Mouse (Mus musculus) frontal cortex, adult (tissue): ENCODE data around the gene Rnf135.
A peak's percentile ranks its signal among the peaks of the same experiment; 100 is the strongest.
"Not testable (repeated sequence)": the region's sequence is repeated elsewhere in the genome, so short reads cannot be mapped to it uniquely, and the experiment has no call there.

Experiments
- ATAC-seq: cut with Nextera tagmentation; 2 replicates; pipeline ENCODE4 v1.9.2; 2017; ENCODE audit warnings: mild to moderate bottlenecking, moderate library complexity, mixed read lengths; ENCODE audit not compliant: low TSS enrichment

Rnf135 gene

GRCm38 (mm10) chr11:80202296-80202695 lies 18.6 kb downstream of the Rnf135 start:
- ATAC-seq: no peak

GRCm38 (mm10) chr11:80204037-80204436 lies 20.4 kb downstream of the Rnf135 start:
- no peak for ATAC-seq

GRCm38 (mm10) chr11:80204941-80205340 lies 21.3 kb downstream of the Rnf135 start:
- no peak for ATAC-seq

GRCm38 (mm10) chr11:80208465-80208859 lies 24.8 kb downstream of the Rnf135 start:
- no peak for ATAC-seq

- peak; percentile 96 for ATAC-seq
These were observed 25.5 kb downstream of the Rnf135 start, which contains the start of gene Rhot1 for GRCm38 (mm10) chr11:80208860-80209800. Gene Rhot1, plus strand, starts transcription at chr11:80209019.

- ATAC-seq: no peak
These were observed 26.7 kb downstream of the Rnf135 start for GRCm38 (mm10) chr11:80210321-80210720.

- no peak for ATAC-seq
These were observed 28.6 kb downstream of the Rnf135 start for GRCm38 (mm10) chr11:80212282-80212681.

GRCm38 (mm10) chr11:80215291-80215690 lies 31.6 kb downstream of the Rnf135 start:
- no peak for ATAC-seq

- ATAC-seq: no peak
These were observed 35.1 kb downstream of the Rnf135 start for GRCm38 (mm10) chr11:80218657-80219293.

- ATAC-seq: not testable (repeated sequence)
These were observed 46.4 kb downstream of the Rnf135 start for GRCm38 (mm10) chr11:80230066-80230465.

- ATAC-seq: no peak
These were observed 53.6 kb downstream of the Rnf135 start for GRCm38 (mm10) chr11:80237278-80237677.

- no peak for ATAC-seq
These were observed 54.7 kb downstream of the Rnf135 start for GRCm38 (mm10) chr11:80238306-80238705.

GRCm38 (mm10) chr11:80247026-80247425 lies 63.4 kb downstream of the Rnf135 start:
- ATAC-seq: no peak

- ATAC-seq: no peak
These were observed 64.9 kb downstream of the Rnf135 start for GRCm38 (mm10) chr11:80248531-80248930.
